Mouse (Mus musculus) ovary, postnatal 36 days (tissue): ENCODE results near the gene Rtbdn.

Source experiments
- DNase-seq: peaks from one replicate; pipeline ENCODE4 v3.0.0; 2022; ENCODE audit warnings: low spot score, mixed read lengths

The Rtbdn gene

GRCm38 (mm10) chr8:84980622-84981358 is 34.0 kb downstream of the Rtbdn start:
- peak; percentile 74 for DNase-seq

- DNase-seq, result no peak
These were observed 35.1 kb downstream of the Rtbdn start for GRCm38 (mm10) chr8:84981644-84982498.

- DNase-seq, result no peak
These were observed 35.8 kb downstream of the Rtbdn start for GRCm38 (mm10) chr8:84982499-84983011.

- no peak for DNase-seq
These were observed 37.7 kb downstream of the Rtbdn start for GRCm38 (mm10) chr8:84984294-84985048.

- DNase-seq, result no peak
These were observed 38.4 kb downstream of the Rtbdn start for GRCm38 (mm10) chr8:84985049-84985683.

GRCm38 (mm10) chr8:84985684-84986378 is 39.0 kb downstream of the Rtbdn start:
- peak; percentile 84 for DNase-seq

- DNase-seq, result no peak
These were observed 39.7 kb downstream of the Rtbdn start for GRCm38 (mm10) chr8:84986379-84986945.

- DNase-seq, result no peak
These were observed 40.6 kb downstream of the Rtbdn start for GRCm38 (mm10) chr8:84987388-84987787.

GRCm38 (mm10) chr8:84987903-84988302 is 41.1 kb downstream of the Rtbdn start:
- no peak for DNase-seq

- no peak for DNase-seq
These were observed 42.5 kb downstream of the Rtbdn start for GRCm38 (mm10) chr8:84989311-84989731.

- peak; percentile 91 for DNase-seq
These were observed 43.0 kb downstream of the Rtbdn start for GRCm38 (mm10) chr8:84989810-84990209.

- DNase-seq, result peak; percentile 95
These were observed 43.6 kb downstream of the Rtbdn start, which contains the start of gene Hook2 for GRCm38 (mm10) chr8:84990349-84990748. Hook2 (plus strand) TSS chr8:84990603.

- DNase-seq, result peak; percentile 55
These were observed 44.0 kb downstream of the Rtbdn start for GRCm38 (mm10) chr8:84990836-84991235.

GRCm38 (mm10) chr8:84994375-84994774 is 47.6 kb downstream of the Rtbdn start:
- no peak for DNase-seq

- DNase-seq, result no peak
These were observed 48.9 kb downstream of the Rtbdn start for GRCm38 (mm10) chr8:84995680-84996079.

GRCm38 (mm10) chr8:84996978-84997377 is 50.2 kb downstream of the Rtbdn start:
- no peak for DNase-seq

- DNase-seq, result peak; percentile 86
These were observed 51.0 kb downstream of the Rtbdn start for GRCm38 (mm10) chr8:84997649-84998295.
